Mouse (Mus musculus) ovary, postnatal 14 days (tissue): Measurements from ENCODE around the gene Syn3.

Source experiments
- DNase-seq: peaks from one replicate; pipeline ENCODE4 v3.0.0; 2022; ENCODE audit warnings: low spot score

The Syn3 gene

DNA sequence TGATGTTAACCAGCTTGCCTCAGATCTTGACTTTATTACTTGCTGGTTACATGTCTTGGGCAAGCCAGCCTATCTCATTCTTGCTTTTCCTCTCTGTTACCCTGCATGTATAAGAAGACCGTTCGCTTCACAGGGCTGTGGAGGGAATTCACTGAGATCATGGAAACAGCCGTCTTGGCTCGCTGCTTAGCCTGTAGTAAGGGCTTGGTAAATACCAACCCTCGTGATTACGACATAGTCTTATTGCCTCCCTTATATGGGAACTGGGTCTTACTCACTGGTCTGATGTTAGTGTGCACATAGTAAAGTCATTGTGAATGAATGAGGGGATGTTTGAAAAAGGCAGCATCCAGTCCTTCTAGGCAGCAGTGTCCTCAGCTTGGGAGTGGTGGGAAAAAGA lies 188.2 kb downstream of the Syn3 start:
- DNase-seq = no peak

DNA sequence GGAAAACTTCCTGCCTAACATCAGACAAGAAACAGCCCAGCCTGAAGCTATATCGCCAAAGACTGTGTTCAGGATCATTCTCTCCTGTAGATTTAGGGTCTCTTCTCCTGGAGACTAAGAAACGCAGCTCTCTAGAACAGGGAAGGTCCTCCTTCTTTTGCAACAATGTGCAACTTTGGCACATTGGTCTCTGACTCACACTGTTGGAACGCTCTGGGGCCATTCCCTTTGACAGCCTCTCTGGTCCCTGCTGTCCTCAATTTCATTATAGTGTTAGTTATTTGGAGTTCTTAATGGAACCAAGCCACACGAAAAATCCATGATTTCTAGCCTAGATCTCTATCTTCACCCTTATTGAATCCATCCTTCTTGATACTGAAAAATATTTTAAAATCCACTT lies 191.5 kb downstream of the Syn3 start:
- DNase-seq = no peak

DNA sequence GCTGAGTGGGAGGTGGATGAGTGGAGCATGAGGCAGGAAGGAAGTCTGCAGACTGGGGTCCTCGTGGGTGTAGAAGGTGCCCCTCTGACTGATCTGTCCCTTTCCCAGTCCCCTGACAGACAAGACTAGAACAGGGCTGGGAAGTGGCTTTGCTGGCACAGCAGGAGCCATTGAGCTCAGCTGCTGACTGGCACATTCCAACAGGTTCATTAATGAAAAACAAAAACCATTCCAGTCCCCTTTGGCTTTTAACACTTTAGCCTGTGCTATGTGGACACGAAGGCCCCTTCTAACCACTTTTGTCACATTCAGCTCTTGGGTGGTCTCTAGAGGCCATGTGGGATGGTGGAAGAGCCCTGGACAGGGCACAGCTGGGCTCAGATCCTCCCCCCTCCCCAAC lies 194.1 kb downstream of the Syn3 start:
- DNase-seq = no peak

DNA sequence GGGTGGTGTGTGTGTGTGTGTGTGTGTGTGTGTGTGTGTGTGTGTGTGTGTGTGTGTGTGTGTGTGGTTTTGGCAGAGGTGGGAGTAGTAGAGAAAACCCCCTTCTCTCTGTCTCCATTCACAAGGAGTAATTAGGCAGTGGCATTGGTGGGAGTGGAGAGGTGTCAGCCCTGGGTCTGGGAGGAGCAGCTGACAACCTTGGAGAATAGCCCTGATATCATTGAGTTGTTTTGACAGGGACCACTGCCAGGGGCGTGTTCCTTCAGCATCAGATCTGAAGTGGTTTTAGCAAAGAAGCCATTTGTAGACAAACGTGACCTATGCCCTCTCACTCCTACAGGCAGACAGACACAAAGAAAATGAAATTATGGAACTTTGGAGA lies 195.2 kb downstream of the Syn3 start:
- DNase-seq = no peak

DNA sequence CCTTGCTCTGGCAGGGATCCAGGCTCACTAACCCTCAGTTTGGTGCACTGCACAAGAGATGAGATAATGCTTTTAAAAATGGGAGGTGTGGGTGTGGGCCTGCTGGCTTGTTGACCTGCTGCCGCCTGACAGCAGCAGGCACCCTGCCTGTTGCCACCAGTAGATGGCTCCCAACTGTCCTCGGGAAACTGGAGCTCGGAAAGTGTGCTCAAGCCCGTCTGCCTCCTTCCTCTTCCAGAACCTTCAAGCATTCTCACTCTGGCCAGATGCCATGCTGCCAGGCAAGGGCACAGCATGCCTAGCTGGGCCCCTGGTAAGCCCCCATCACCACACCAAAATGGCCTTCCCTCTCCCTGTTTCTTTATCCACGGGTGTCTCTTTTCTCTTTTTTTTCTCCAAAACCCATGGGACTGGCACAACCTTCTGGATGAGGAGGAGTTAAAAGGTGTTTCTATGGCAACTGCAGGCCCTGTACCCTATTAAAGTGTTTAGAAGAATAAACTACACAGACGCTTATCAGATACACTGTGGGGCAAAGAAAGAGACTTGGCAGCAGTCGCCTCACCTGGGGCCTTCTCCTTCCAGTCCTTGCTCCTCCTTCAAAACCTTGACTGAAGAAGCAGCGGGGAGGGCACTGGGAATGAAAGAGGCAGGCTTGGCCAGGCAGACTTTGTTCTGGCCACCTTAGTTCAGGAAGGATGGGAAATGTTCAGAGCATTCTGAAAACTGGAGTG lies 195.8 kb downstream of the Syn3 start:
- peak; percentile 65 for DNase-seq

DNA sequence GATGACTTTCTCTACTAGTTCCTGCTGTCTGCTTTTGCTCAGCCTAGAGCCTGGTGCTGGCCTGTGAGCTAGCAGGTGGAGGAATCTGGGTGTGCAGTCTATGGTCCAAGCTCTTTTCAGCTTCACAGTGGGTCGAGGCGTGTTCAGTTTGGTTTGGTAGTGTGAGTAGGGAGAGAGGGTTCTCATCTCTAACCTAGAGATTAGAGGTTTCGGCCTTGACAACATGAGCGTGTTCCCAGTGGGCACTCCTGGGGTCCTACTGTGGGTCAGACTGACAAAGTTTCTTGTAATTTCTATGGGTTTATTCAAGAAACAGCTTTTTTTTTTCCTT lies 196.4 kb downstream of the Syn3 start:
- DNase-seq = no peak

DNA sequence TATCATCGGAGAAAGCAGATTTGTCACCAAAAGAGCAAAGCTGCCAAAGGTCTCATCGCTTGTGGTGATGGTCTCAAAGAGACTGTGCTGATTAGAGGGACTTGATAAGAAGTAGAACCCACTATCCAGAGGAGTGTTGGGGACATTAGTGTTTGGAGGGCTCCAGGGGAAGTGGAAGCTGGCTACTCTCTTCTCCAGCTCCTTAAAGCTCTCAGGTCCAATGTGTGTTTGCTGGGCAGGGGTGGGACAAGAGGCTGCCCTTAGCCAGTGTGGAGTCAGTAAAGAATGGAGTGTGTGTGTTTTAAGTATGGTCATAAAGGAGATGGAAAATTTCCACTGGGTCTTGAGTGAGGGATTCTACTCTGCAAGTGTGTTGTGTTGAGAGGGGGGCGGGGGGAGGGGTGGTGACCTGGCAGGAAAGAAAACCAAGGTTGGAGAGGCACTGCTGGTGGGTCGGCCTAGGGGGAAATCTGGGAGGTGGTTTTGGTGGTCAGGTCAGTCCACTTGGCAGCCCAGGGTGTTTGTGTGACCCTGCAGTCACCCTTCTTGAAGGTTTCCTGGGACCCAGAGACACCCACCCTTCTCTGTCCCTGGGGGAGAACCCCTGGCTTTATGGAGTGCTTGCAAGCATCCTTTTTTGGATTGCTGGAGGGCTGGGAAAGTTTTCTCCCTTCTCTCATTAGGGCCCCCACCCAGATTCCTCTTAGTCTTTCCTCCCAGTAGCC lies 196.9 kb downstream of the Syn3 start:
- no peak for DNase-seq

DNA sequence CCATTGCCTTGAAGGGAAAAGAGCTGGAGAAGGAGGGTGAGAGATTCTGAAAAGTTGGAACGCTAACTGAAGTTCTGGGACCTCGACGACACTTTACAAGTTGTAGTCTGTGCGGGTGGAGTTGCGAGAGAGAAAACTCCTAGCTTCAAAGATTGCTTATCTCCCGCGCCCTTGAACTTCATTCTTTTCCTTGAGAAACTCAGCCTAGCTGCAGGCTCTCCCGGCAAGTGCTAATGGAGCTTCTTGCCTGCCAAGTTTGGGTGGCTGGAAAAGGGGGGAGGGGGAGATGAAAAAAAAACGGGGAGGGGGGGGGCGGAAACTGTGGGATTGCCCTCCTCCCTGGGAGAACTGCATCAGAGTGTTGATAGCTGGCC lies 197.6 kb downstream of the Syn3 start:
- no peak for DNase-seq

DNA sequence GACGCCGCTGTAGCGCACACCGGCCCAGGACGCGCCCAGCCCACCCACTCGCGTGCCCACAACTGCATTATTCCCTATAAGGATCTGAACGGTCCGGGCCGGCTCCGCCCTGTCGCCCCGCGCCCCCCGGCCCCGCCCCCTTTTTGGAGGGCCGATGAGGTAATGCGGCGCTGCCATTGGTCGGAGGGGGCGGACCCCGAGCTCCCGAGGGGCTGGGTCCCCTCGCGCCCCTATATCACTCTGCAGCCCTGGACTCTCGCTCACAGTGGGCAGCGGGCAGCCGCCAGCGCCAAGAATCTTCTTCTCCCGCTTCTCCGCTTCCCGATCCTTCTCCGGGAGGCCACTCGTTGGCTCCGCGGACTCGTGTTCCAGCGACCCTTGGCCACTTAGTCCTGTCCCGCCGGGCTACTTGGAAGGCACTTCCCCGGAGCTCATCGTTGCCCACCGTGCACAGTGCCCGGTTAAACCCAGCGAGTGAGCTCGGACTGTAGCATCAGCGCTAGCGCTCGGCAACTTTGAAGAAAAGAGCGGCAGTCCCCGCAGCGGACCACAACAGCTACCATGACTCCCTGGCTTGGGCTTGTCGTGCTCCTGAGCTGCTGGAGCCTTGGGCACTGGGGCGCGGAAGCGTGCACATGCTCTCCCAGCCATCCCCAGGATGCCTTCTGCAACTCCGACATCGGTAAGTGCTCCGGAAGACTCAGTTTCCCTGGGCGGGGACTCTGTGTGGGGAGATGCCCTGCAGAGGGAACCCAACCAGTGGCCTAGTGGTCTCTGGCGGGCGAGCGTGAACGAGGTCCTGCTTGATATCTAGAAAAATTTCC lies 198.2 kb downstream of the Syn3 start, which contains the start of gene Timp3:
Gene Timp3 (plus strand): TSS at position 80 of the 824 bp plus-strand sequence.
- peak; percentile 71 for DNase-seq

DNA sequence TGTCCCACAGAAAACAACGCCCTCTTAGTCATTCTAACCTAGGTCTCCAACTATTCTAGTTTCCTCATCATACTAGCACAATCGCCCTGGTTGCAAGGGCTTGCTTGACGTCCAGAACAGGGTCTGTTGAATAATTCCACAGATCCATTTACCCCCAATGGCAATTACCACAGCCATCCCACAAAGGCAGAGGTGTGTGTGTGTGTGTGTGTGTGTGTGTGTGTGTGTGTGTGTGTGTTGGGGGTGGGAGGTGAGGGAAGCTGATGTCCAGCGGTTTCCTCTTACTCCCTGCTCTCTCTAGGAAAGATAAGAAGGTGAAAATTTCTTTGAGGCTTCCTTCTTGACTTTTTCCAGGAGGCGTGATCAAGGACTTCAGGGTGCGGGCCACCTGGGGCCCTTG lies 198.9 kb downstream of the Syn3 start:
- no peak for DNase-seq

DNA sequence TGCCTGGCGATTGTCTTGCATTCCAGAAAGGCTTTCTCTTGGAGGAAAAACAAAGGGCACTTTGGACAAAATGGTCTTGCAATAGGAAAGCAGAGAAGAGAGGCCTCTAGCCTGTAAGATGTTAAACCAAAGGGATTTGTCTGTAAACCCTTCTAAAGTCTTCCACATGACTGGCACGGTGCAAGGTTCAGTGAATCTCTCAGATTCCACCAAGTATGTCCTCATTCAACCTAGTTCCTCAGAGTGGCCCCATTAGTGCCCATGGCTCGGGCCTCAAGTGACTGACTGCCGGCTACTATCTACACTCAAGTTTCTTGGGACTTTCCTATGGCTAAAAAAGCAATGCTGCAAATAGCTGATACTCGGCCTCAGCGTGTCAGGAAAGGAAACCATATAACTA lies 200.4 kb downstream of the Syn3 start:
- no peak for DNase-seq

DNA sequence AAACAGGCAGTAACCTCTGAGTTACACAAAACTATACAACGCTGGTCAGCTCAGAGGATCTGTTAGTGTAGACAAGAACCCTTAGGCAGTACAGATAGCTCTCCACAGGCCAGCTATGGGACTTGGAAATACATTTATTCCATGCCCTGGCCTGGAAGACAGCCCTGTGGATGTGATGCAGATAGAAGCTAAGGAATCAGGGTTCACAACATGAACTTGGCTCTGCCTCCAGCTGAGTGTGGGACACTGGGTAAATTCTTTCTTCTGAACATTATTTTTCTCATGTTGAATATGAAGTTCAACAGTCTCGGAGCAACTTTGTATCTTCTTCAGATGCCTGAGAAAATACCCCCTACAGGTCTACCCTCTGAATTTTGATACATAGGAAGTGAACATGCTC lies 201.4 kb downstream of the Syn3 start:
- DNase-seq = no peak

DNA sequence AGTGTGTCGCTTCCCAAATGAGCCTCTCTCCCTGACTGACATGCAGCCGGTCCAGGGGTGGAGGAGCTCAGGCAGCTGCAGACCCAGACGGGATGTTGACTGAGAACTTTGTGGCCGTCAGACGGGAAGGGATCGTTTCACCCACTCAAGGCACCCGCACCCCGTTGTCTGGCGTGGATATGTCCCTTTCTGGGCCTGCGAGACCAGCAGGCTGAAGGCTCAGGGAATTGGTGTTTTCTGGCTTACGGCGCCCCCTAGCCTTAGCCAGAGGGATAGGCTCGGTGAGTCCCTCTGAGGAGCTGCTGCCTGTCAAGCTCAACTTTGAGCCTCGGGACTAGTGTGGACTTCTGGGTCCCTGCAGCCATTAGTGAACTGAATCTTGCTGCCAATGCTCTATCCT lies 202.6 kb downstream of the Syn3 start:
- peak; percentile 61 for DNase-seq

DNA sequence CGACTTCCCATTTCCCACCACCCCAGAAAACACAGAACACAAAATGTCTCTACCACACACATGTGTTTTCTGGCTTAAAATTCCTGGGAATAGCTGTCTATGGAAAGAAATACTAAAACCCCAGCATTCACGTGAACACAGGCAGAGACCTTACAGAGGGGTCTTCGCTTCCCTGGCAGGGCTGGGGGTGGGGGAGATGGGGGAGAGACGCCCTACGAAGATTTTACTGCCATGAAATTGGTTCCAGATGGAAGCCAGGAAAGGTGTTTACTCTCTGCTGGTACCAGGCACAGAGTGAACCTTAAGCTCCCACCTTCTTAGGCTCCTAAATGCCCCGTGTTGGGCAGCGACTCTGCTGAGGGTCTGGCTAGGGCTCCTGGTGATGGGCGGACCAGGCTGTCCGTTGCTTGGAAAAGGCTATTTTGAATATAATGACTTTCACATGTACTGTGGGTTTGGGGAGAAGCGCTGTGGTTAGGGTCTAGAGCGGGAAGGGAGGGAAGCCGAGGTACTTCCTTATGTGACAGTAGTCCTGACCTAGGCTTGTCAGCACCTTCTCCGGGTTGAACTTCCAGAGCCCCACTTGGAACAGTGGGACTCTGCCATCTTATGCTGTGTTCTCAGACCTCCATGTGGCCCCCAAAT lies 203.1 kb downstream of the Syn3 start:
- no peak for DNase-seq

DNA sequence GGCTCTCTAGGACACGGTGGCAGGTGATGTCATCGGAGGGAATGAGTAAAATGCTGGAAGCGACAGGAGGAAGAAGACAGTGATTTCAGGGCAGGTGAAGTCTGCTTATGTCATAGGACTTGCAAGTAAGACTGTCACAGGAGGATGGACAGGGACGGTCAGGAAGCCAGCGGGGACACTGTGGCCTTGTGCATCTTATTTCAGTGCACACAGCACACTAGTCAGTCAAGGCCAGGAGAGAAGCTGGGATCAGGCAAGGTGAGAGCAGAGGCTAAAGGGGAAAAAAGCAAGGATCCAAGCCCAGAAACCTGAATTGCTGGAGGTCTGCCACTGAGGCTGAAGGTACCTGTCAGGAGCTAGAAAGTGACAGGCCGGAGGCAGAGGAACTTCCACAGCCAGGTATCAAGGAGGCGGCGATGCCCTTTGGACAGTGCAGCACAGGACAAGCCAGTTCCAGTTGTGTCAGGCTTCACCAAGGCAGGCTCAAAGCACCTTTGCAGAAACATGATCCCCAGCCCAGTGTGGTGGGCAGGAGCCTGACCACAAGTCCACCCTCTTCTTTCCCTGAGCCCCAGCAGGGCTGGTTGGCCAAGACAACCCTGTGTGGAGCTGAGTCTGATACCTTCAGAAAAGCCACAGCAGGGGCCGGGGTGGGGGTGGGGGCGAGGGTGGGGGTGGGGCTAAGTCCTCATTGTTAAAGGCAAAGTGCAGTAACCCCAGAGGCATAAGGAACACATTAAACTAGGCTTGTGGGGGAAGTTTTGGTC lies 203.9 kb downstream of the Syn3 start:
- DNase-seq = no peak

DNA sequence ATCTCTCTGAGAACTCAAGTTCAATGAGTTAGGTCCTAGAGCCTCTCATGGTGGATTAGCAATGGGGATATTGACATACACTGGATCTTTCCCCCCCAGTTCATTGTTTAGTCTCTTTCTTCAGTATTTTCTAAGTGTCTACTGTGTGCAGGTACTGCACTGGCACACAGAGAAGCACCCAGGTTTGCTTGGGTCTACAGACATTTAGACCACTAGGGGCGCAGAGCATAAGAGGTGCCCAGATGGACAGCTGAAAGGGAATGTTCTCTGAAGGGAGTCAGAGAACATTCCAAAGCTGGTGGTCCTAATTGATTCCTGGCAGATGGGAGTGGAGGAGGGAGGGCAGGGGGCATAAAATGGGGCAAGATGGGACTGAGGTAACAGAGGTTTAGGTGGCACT lies 204.8 kb downstream of the Syn3 start:
- no peak for DNase-seq

DNA sequence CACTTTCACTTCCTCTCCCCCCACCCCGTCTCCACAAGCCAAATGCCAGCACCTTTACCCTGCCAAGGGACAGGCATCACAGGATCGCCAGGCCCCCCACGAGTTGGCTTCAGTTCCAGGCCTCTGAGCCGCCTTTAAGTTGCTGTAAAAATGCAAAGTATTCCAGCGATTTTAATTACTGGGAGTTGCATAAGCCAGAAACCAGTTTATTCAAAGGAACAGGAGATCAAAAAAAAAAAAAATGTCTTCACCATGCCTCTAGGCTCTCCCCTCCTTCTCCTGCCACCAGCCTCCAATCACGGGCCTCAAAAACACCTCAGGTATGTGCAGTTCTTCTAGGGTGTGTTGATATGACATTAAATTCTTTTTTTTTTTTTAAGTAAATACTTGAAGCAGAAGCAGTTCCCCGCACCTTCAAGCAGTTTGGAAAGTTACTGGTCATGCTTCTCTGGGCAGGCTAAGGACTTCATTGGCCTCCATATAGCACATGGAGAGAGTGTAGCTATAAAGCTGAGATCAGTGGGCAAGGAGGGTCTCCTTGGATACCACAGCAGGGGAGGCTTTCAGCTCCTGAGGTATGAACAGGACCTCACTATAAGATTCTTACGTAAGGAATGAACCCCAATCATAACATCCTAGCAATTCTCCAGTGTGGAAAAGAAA lies 208.5 kb downstream of the Syn3 start:
- DNase-seq = no peak

DNA sequence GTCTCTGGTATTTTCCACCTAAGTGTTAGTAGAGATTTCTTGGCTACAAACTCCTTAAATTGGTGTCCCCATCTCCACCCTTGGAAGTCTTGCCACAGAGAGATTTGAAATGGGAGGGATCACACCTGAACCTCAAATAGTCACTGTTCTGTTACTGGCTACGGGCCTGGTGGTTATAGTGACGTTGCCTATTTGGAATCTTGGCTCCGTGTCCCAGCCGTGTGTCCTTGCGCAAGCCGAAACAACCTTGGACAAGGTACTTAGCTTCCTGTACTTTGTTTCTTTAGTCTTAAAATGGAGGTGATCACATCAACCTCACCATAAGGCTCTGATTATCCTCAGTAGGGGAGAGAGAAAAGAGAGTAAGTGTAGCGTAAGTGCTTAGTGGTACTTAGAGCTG lies 212.2 kb downstream of the Syn3 start:
- no peak for DNase-seq

DNA sequence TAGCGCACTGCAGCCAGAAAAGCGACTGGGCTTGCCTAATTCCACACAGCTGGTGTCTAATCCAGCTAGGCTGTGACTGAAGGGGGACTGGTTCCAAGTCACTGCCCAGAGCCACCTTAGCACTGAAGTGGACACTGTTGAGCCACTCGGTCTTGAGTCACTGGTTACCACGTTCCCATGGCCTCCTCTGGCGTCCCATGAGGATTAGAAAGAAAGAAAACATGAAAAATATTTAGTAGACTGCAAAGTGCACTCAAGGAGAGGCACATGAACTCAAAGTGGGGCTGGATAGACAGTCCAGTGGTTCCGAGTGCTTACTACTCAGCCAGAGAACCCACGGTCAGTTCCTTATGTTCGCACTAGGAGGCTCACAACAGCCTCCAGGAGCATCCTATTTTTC lies 217.5 kb downstream of the Syn3 start:
- no peak for DNase-seq

DNA sequence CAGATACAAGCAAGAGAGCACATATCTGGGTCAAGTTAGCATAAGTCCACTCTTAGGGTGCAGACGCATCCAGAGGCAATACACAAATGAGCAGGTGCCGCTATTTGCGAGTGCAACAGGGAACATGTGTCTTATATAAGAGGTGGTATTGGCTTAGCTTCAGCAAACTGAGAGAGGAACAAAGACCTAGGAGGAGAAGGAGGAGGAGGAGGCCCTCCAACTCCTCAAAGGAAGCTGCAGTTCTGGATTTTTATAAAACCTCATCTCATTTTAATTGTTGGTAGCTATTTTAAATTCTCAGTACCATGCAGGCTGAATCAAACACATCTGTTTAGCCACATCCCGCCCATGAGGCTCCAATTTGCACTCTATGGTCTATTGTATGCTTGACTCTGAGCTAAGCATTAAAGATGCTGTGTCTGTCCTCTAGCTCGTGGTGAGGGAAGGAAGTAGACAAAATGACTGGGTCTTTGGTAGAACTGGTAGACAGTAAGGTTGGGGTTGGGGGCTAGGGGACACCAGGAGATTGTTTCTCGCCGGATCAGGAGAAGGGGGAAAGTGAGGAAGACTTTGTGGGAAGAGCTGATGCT lies 219.0 kb downstream of the Syn3 start:
- no peak for DNase-seq

DNA sequence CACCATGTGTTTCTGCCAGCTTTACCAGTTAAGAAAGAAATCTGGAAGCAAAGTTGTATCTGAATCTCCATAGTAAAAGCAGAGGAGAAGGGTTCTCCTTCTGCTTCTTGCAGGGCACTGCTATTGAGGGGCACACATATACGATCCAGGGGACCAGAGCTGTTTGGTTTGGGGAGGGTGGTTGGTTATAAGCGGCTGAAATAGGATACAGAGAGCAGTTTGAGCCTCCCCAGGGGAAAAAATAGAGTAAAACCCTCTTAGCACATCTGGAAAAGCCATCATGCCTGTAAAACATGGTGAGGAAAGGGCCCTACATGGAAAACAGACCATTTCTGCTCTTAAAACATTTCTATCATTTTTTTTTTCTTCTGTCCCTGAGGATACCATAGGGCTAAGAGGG lies 220.2 kb downstream of the Syn3 start:
- DNase-seq = no peak
